Mouse (Mus musculus) lung, embryonic 14.5 days (tissue): ENCODE data around the gene Gcsh. TPM values are rescaled to one million over a fixed set of nuclear protein-coding genes. Genes with fewer than 3 reads are reported as not detected.

Source experiments
- ATAC-seq: fragments of 200-750 bp; cut with Nextera tagmentation; 2 replicates; pipeline ENCODE4 v1.8.0; 2017; ENCODE audit warnings: mild to moderate bottlenecking, moderate TSS enrichment, moderate library complexity; ENCODE audit not compliant: insufficient read depth
- DNase-seq: peaks from one replicate; pipeline ENCODE4 v3.0.0-alpha.2; 2015
- H3K27ac ChIP-seq: fragments of 300-500 bp; sonication (generic); 2 replicates; pipeline ENCODE4 v1.5.1; 2014; ENCODE audit warnings: low read depth, mild to moderate bottlenecking, moderate library complexity
- H3K27me3 ChIP-seq: fragments of 300-500 bp; sonication (generic); 2 replicates; pipeline ENCODE4 v1.6.1; 2014; ENCODE audit warnings: low read length, control low read depth; ENCODE audit not compliant: insufficient read depth
- H3K36me3 ChIP-seq: fragments of 300-500 bp; sonication (generic); 2 replicates; pipeline ENCODE4 v1.6.1; 2014; ENCODE audit warnings: control low read depth; ENCODE audit not compliant: insufficient read depth
- H3K4me1 ChIP-seq: fragments of 300-500 bp; sonication (generic); 2 replicates; pipeline ENCODE4 v1.6.1; 2014; ENCODE audit warnings: antibody characterized with exemption, control low read depth; ENCODE audit not compliant: insufficient read depth
- H3K4me2 ChIP-seq: fragments of 300-500 bp; sonication (generic); 2 replicates; pipeline ENCODE4 v1.6.1; 2014; ENCODE audit warnings: mild to moderate bottlenecking
- H3K4me3 ChIP-seq: fragments of 300-500 bp; sonication (generic); 2 replicates; pipeline ENCODE4 v1.5.1; 2014; ENCODE audit warnings: low read depth, low read length
- H3K9ac ChIP-seq: fragments of 300-500 bp; sonication (generic); 2 replicates; pipeline ENCODE4 v1.6.1; 2014
- H3K9me3 ChIP-seq: fragments of 300-500 bp; sonication (generic); 2 replicates; pipeline ENCODE4 v1.6.1; 2016; ENCODE audit warnings: low read depth, low read length, control low read depth
- CTCF ChIP-seq: IDR thresholded peaks from 2 replicates; pipeline ENCODE4 v1.5.1; 2016; ENCODE audit warnings: antibody characterized with exemption, low read depth
- WGBS: fragments of 180-500 bp; shearing (Covaris S2); extraction: QIAGEN DNeasy Blood & Tissue Kit; methylation state at CpG from one replicate; pipeline ENCODE4 v1.1.7; 2014; 5-methylcytosine and 5-hydroxymethylcytosine counted together
- polyA plus RNA-seq: library from polyadenylated mRNA; unstranded; fragments of >200 nt; fragmentation: Nextera tagmentation; extraction: Ambion mirVana; gene quantifications from 2 replicates; pipeline ENCODE4 v1.2.1, GENCODE M21; 2014

Gene Gcsh
- polyA plus RNA-seq, 1 experiment from 2014 or later, result 143 TPM

DNA sequence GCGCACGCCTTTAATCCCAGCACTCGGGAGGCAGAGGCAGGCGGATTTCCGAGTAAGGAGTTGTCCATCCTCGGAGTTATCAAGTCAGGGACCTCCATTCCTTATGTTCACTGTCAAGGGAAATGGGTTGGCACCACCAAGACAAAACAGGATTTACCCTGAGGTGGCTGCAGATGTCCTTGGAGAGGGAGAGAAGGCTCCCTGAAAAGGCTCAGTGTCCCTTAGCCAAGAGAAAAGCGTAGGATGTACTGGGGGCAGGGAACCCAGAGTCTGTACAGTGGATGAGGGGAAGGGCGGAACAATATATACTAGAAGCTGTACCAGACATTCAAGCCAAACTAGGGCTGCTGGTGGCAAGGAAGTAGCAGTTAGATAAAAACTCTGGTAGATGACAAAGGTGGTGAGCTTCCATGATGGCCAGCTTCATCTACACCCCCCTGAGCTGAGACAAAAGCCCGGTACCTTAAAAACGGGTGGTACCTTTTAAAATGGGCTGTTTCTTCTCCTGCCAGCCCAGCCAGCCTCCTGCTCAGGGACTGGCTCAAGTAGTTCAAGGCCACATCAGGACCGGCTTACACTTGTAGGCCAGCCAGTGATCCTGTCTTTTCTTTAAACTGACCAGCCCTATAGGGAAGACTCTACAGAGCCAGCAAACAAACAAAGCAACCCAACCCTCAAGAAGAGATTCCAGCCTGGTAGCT, 829 bp upstream of the Gcsh start:
- WGBS, result 59% methylated on average over 11 of the region's 11 CpGs
- H3K9me3 ChIP-seq, result no peaks in the 10 kb centered on the region
- peak overlapping the region; percentile 97 for H3K4me2 ChIP-seq
- DNase-seq, result no peak
- H3K27ac ChIP-seq, result no peak overlapping the region
- no peak for ATAC-seq
- no peaks in the 10 kb centered on the region; the same call in 1 of the 2 replicates for H3K36me3 ChIP-seq
- H3K27me3 ChIP-seq, result no peaks in the 10 kb centered on the region
- no peaks in the 10 kb centered on the region for H3K4me1 ChIP-seq
- TF ChIP-seq CTCF, result no peak
- peak overlapping the region; percentile 29; the same call in 1 of the 2 replicates for H3K9ac ChIP-seq
- peak overlapping the region; percentile 65 for H3K4me3 ChIP-seq

GRCm38 (mm10) chr8:116992176-116992971, 963 bp downstream of the Gcsh start:
- Histone ChIP-seq H3K4me2 (peak overlapping the region; percentile 97), H3K4me3 (peak overlapping the region; percentile 65), H3K4me1 (no peaks in the 10 kb centered on the region), H3K9ac (peak overlapping the region; percentile 65), H3K9me3 (no peaks in the 10 kb centered on the region), H3K27ac (0 out of 2 replicates have a peak overlapping the region, but pooled peaks have one; percentile 42), H3K36me3 (no peaks in the 10 kb centered on the region; the same call in 1 of the 2 replicates), H3K27me3 (no peaks in the 10 kb centered on the region)
- no peak for ATAC-seq
- DNase-seq, result peak; percentile 45
- TF ChIP-seq CTCF, result no peak
- WGBS, result 7% methylated on average over 23 of the region's 23 CpGs

DNA sequence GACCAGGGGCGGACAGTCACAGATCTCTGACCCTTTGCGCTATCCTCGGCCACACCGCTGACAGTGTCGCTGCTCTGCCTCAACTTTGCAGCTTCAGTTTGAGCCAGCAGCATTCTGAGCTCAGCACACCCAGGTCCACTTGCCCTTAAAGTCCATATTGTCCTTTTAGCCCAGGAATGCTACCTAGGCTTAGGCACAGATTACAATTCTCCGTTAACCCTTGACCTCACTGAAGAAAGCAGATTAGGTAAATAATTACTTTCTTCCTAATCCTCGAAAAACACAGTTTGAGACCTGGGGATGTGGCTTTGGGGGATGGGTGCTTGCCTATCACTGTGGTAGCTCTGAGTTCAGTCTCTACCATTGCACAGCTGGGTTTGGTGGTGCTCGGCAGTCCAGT, 2.1 kb downstream of the Gcsh start:
- no peak for TF ChIP-seq CTCF
- no peak for DNase-seq
- ATAC-seq, result no peak
- no peak overlapping the region for H3K9ac ChIP-seq
- peaks cover 10% of the 10 kb centered on the region for H3K36me3 ChIP-seq
- H3K9me3 ChIP-seq, result no peaks in the 10 kb centered on the region
- no peaks in the 10 kb centered on the region for H3K27me3 ChIP-seq
- H3K4me1 ChIP-seq, result no peaks in the 10 kb centered on the region
- 83% methylated on average over 8 of the region's 8 CpGs for WGBS
- H3K4me2 ChIP-seq, result no peak overlapping the region
- no peak overlapping the region for H3K27ac ChIP-seq
- H3K4me3 ChIP-seq, result no peak overlapping the region

- Histone ChIP-seq H3K9me3 (no peaks in the 10 kb centered on the region), H3K4me2 (no peak overlapping the region), H3K27ac (no peak overlapping the region), H3K36me3 (peaks cover 22% of the 10 kb centered on the region), H3K9ac (no peak overlapping the region), H3K4me3 (no peak overlapping the region), H3K27me3 (no peaks in the 10 kb centered on the region), H3K4me1 (no peaks in the 10 kb centered on the region)
- ATAC-seq (no peak), DNase-seq (no peak)
- peak; percentile 33; the same call in 1 of the 2 replicates for TF ChIP-seq CTCF
- 89% methylated on average over 3 of the region's 3 CpGs for WGBS
Measured at GRCm38 (mm10) chr8:116989842-116990241, 3.5 kb downstream of the Gcsh start.

GRCm38 (mm10) chr8:116980117-116980516, 13.2 kb downstream of the Gcsh start:
- Histone ChIP-seq H3K4me2 (no peak overlapping the region), H3K9me3 (no peaks in the 10 kb centered on the region), H3K27me3 (no peaks in the 10 kb centered on the region), H3K36me3 (peaks cover 23% of the 10 kb centered on the region), H3K4me3 (no peak overlapping the region), H3K27ac (no peak overlapping the region), H3K4me1 (0 out of 2 replicates have a peak, but pooled peaks cover 7% of the 10 kb centered on the region), H3K9ac (no peak overlapping the region)
- TF ChIP-seq CTCF, result peak; percentile 81
- 23% methylated on average over 4 of the region's 4 CpGs for WGBS
- ATAC-seq (no peak), DNase-seq (peak; percentile 88)

DNA sequence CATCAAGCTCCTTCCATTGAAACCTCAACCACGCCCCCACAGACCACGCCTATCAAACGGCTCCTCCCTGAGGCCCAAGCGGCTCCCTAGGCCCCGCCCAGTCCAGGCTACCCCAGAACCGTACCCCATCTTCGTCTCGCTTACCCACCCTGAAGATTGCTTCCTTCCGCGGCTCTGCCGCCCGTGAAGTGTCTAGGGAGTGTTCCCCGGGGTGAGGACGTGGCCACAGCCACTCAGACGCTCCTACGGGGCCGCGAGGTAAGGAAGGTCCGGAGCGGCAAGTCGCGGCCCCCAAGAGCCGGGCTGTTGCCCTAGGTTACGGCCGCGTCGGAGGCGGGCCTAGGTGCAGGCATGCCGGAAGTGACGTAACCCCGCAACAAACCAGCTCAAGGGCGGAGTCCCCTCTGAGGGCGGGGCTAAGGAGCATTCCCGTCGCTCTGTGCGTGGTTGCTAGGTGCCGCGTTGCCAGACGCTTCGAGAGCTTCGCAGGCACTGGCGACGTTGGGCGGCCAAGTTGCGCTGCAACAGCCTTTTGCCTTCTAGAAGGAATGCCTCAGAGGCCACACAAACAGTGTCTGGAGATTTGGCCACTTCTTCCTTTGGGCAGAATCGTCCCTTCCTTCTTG, 14.6 kb downstream of the Gcsh start, which contains the start of gene 1700030J22Rik:
1700030J22Rik (minus strand) TSS at position 329 of the 626 bp plus-strand sequence.
- Histone ChIP-seq H3K4me2 (peak within 1 kb of the TSS; percentile 70), H3K27me3 (no peaks in the 10 kb centered on the region), H3K9me3 (no peaks in the 10 kb centered on the region), H3K36me3 (peaks cover 14% of the 10 kb centered on the region), H3K9ac (peak within 1 kb of the TSS; percentile 36; the same call in 1 of the 2 replicates), H3K27ac (no peak within 1 kb of the TSS), H3K4me3 (peak within 1 kb of the TSS; percentile 62), H3K4me1 (0 out of 2 replicates have a peak, but pooled peaks cover 8% of the 10 kb centered on the region)
- WGBS, result under 1% methylated on average over 46 of the region's 46 CpGs
- DNase-seq (peak; percentile 100), ATAC-seq (peak; percentile 98)
- peak; percentile 34; the same call in 1 of the 2 replicates for TF ChIP-seq CTCF
